Mouse (Mus musculus) thymus, postnatal 25 days (tissue): ENCODE results near the gene Epha7.

ENCODE experiments used
- DNase-seq: peaks from one replicate; pipeline ENCODE4 v3.0.0; 2022

The Epha7 gene

DNA sequence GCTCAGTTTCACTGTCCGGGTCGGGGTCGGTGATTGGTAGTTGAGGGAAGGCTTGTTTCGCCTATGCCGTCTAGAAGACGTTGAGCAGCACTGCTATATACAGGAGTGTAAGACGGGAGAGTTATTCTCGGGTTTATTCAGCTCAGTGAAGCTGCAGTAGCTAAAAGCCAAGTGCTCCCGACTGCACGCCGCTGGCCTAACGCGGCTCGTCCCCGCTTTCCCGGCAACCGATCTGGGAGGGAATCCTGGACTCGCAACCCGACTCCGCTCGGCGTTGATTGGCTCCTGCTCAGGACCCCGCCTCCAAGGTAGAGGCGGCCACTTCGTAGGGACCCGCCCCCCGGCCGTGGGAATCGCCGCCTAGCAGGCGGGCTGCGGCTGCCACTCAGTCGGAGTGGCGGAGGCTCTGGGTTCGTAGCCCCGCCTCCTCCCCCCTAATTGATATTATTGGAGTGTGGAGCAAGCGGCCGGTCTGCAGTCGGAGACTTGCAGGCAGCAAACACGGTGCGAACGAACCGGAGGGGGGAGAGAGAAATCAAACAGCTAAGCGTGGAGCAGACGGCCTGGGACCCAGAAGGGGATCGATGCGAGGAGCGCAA is at the start of gene Epha7:
Gene Epha7 (plus strand): TSS at position 441 of the 599 bp plus-strand sequence.
- peak; percentile 61 for DNase-seq

DNA sequence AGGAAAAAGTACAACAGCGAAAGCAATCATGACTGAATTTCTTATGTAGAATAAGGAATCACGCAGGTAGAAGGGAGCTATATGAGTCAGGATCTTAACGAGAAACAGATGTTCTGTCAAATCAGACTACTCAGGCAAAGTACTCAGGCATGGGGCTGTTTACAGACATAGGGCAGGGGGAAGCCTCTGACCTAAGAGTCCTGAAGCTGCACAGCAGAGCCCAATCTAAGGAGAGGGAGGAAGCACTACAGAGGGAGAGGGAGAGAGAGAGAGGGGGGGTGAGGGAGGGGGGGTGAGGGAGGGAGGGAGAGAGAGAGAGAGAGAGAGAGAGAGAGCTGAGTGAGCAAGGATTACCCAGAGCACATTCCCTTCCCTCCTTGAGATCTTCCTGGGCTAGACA is 29.0 kb upstream of the Epha7 start:
- no peak for DNase-seq

DNA sequence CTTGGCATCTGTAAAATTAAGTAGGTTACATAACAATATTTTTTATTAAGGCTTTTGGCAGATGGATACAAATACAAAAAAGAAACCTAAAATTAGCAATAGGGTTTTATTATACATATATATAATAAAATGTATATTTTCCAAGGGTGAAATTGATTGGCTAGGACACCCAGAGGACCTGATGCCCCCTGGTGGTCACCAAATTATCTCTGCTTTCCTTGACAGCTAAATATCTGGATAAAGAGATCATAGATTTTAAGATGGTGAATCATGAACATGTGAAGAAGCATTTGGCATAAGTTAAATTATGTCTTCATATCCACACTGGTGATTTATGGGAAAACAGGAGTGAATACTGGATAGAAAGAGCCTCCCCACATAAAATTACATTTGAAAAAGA is 4.1 kb upstream of the Epha7 start:
- DNase-seq: no peak

DNA sequence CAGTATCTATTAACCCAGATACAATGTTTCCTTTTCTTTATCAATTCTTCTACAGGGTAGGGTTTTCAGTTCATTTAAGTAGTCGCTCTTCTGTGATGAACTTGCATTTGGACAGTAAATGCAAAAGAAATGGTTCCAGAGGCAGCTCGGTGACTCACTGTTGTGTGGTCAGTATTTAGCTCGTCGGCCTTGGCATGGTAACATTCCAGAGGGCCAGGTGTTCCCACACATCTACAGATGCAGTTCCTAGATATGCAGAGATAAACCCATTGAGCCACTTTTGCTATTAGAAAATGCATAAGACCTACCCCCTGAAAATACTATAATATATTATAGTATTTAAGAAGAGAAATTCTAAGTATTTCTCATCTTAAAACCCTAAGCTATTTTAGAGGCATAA is 3.2 kb upstream of the Epha7 start:
- DNase-seq: no peak

DNA sequence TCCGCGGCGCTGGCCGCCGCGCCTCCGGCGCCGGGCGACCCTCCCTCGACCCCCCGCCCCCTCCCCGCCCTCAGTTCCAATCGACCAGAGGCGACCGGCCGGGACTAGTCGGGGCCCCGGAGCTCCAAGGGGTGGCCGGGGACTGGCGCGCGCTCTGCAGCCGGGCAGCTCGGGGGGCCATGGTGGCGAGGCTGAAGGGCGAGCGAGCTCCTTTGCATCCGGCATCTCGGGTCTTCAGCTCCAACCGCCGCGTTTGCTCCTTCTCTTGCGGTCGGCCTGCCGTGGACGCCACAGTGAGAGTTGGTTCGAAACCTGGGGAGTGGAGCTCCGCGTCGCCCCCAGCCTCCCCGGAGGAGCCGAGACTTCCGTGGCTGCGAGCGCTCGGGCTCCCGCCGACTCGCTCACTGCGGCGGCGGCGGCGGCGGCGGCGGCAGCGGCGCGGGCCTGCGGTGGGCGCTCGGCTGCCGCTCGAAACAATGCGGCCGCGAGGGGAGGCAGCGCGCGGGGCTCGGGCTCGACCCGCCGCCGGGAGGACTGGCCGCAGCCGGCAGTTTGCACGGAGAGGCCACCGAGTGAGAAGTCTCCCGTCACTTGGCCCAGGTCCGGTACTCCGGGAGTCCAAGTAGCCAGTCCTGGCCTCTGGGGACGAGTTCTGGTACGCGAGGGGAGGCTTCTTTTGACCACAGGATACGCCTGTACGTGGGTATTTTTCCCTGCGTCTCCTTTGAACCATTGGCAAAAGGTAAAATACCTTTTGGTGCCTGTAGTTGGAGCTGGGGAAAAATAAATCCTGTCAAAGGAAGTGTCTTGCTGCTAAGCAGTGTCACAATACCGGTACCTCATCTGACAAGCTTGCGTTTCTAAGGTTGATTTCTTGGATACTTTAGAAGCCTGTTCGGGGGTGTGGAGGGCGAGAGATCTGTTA is 882 bp downstream of the Epha7 start:
- DNase-seq: peak; percentile 6

DNA sequence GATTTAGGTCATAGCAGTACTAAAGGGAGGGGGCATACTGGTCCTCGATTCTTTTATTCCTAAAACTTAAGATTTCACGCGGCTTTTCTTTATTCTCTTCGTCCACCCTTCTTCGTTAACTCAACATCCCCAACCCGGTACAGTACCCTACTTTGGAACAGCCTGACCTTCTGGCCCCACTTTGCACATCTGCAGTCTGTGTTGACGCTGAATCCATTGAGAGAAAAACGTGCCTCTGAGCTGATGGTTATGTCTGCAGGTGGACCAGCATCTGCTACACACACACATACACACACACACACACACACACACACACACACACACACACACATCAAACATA is 1.5 kb downstream of the Epha7 start:
- DNase-seq: no peak

DNA sequence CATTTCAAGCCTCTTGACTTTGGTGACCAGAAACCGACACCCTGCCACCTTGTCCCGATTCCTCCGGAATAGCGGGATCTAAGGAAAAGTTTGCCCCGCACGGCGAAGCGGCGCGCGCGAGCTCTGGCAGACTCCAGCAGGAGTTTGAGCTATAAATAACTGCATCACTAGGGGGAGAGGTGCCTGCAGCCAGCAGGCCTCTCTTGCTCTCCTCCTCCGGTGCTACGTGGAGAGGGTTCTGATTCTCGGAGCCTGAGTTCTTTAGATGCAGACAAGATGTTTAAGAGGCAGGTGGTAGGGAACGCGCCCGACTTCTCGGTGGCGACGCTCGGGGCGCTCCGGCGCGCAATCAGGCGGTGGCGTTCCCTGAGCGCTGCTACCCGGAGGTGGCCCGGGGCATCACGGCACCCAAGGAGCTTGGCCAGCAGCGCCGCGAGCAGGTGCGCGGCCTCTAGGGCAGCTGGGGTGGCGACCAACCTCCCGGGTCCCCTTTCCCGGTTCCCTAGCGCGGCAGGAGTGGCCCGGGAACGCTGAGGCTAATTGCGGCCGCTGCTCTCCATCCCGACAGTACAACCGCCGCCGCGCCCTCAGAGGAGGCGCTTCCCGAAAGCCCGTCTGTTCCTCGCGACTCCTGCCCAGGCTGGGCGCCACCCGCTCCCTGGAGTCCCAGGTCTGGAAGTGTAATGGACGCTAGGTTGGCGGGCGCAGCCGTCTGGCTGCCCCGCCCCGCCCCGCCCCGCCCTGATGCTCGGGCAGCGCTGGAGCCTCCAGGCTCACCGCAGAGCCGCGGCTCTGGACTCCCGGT is 2.1 kb downstream of the Epha7 start:
- DNase-seq: peak; percentile 2

DNA sequence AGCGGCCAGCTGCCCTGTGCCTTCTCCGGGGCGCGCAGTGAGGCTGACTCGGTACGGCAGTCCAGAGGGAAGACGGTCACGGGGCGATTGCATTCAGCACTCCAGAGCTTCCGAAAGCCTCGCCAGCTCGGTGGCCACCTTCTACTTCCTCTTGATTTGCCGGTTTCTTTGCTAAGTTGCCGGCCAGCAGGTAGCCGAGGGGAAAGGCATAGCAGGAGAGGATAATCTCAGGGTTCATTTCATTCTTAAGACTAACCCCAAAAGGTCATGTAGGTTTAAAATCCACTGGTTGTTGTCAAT is 2.6 kb downstream of the Epha7 start:
- no peak for DNase-seq

DNA sequence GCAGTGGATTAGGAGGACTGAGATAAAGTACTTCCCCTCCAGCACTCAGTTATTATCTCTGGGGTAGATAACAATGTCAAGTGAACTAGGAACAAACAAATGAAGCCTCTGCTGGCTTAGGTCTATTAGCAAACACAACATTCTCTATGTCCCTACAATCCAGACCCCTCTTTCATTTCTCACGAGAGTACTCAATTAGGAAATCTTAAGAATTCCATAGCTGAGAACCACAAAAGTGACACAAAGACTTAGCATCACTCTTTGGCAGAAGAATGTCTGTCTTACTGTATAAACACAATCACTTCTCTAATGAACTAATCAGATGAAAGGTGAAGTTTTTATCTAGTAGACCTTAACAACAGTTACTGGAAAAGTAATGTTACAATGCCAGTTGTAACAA is 10.7 kb downstream of the Epha7 start:
- DNase-seq: no peak

DNA sequence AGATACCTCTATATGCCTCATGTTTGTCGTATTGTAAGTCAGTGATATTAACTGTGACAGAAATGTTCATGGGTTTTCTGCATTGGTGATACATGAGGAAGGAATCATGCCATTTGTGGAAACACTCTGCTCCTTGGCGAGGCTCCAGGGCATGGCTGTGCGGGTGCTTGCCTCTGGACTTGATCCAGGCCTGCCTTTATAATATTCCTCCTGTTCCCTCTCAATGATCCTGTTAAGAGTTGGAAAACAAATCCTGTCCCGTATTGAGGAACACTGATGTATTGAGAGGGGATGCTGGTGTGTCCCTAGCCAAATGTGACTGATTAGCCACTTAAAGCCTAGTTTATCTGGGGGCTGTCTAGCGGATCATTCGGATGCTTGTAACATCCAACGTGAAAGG is 11.7 kb downstream of the Epha7 start:
- no peak for DNase-seq

DNA sequence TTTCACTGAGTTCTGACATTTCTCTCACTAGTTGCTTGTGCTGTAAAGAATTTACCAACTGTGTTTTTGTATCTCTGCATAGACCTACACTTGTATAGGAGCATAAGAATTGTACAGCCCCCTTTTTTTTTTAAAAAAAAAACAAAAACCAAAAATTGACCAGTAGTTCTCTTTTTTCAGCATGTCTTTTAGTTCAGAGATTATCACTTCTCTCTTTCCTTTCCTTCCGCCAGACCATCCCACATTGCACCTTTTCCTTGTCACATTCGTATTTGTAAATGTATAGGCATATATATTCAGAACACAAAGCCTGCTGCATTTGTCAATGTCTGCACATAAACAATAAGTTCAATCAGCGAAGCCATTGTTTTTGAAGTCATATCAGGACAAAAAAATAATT is 24.7 kb downstream of the Epha7 start:
- DNase-seq: no peak

DNA sequence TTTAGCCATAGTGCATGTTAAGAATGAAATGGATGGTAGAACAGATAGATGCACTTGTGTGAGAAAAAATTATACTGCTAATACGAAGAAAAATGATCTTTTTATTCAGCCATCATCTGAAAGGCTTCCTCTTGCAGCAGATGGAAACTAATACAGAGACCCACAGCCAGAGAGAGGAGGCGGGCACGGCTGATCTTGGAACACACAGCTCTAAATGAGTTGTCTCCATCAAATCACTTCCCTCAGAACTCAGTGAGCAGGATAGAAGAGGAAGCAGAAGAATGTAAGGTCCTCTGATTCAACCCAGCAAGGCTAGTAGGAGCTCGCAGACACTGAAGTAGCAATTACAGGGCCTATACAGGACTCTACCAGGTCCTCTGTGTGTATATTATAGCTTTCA is 33.4 kb downstream of the Epha7 start:
- DNase-seq: no peak

DNA sequence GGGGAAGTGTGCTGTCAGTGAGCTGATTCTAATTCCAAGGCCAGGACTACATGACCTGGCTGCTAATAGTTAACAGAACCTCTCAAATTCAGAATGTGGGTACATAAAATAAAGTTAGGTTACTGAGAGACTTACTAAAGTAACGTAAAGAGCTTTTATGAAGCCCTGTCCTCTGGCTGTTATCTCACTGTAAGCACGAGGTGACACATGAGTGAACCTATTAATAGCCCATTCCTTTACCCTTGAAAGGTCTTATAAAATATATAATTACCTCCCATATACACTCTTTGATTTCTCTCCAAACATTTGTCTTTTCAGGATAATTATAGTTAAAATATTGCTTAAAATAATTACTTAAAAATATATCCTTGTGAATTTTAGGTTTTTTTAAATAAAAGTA is 37.5 kb downstream of the Epha7 start:
- no peak for DNase-seq

DNA sequence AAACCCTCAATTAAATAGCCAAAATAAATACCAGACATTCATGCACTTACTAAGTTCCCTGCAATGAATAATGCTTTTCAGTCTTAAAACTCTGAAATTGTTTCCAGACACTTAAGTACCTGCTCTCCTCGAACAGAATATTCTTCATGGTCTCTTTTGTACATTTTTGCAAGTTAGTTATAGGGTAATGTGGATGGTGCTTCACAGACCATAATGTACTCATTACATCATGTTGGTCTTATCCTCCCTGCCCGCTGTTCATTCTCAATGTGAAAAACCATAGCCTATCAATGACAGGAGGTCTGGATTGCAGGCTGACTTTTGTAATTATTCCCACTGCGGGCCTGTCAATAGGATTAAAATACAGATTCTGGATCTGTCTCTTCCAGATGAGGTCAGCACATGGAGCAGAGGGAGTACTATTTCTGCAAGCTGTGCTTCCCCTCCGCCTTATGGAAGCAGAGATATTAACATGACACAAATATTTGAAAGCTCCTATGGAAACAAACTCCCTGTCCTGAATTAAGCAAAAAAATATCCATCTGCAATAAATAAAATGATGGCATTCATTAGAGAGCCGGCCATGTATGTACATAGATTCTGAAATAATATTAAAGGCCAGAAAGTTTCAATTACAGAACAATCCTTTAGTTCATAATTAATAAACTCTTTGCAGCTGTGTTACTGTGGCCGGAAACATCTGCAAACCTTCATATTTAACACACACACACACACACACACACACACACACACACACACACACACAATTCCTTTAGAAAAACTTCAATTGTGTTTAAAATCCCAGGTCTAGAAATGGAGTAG is 50.1 kb downstream of the Epha7 start:
- DNase-seq: no peak

DNA sequence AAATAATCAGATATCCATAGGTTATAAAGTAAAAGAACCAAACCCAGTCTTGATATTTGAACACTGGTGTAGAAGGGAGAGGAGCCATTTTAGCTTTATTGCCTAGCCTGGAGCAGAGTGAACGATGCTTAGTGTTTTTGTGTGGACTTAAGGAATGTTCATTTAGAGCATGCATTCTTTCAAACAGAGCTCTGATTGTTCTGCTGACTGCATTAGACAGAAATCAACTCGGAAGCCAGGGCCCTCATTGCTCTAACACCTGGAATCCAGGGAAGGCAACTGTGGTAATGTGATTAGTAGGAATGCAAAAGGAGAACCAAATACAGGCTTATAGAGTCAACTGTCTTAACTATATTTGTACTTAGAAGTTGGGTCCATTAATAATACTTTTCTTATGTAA is 53.5 kb downstream of the Epha7 start:
- no peak for DNase-seq

DNA sequence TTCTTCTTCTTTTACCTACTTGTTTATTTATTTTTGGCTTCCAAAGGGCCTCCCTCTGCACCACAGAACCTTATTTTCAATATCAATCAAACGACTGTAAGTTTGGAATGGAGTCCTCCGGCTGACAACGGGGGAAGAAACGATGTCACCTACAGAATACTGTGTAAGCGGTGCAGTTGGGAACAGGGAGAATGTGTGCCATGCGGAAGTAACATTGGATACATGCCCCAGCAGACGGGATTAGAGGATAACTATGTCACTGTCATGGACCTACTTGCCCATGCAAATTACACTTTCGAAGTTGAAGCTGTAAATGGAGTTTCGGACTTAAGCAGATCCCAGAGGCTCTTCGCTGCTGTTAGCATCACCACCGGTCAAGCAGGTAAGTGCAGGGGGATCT is 58.7 kb downstream of the Epha7 start:
- DNase-seq: no peak

DNA sequence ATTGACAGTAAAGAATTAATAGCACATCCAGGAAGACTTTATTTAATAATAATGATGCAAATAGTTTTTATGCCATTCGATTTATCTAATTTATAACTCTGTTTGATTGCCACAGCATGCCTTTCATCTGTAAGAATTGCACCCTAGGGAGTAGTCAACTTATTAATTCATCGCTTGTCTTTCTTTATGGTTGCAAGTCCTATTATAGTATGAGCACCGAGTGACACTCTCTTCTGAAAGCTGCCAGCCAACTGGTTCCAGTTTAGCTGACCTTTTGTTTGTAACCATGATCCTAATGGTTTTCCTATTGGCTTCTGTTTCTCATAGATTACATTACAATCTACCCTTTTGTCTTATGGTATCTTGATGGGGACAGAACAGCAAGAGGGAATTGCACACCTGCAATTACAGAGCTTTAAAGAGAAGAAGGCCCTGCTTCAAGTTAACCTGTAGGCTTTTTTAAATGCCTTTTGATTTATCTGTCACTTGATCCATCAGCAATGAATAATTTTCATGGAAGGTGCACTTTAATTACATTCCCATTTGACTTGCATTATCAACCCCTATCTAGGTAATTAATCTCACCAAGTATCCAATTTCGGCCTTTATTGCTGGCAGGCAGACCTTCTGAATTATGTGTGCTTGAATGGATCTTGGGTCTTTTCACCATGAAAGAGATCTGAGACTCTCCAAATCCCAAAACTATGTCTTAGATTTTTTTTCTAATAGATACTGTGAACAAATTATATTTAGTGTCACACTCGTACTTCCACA is 68.5 kb downstream of the Epha7 start:
- DNase-seq: no peak

DNA sequence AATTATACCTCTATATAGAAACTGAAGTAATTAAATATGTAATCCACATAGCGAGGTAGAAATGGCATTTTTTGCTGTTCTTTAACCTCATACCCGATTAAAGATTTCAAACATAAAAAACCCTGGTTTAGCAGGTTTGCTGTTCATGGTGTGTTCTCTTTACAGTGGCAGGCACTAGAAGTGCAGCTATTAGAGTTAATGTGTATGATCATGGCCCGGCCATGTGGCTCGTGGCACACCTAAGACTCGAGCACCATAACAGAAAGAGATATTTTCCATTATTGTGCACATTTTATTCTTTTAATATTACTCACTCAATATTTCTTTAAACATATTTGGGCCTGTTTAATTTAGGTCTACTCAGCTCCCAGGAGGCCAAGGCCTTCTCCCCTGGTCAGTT is 76.7 kb downstream of the Epha7 start:
- no peak for DNase-seq

DNA sequence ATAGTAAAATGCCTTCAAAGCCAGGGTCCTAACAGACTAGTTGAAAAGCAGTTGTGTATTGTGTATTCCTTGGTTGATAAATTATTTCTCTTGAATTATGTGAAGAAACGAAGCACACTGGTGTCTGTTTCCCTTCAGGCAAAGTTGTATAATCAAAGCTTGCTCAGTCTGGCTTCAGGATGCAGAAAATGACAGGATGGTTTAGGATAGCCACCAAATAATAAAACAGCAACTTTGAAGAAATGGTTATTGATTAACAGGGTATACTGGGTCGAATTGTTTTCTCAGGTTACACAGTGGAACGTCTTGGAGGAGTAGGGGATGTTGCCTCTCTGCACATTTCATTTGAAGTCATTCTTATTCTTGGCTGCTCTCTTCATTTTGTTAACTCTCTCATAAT is 77.2 kb downstream of the Epha7 start:
- no peak for DNase-seq

DNA sequence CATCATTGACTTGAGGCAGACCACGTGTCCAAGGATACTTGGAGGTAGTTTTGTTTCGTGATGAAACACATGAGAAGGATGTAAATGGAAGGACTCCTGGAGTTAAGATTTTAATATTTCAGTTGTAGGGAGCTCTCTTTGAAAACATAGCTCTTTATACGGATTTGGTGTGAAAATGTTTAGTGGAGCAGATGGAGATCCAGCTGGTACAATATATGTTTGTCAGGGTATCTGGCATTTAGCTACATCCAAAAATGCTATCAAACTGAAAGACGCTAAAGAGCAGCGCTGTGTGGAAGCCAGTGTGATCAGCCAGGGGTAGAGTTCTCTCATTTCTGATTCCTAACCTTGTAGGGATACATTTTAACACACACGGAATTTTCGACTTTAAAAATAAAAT is 82.5 kb downstream of the Epha7 start:
- no peak for DNase-seq

DNA sequence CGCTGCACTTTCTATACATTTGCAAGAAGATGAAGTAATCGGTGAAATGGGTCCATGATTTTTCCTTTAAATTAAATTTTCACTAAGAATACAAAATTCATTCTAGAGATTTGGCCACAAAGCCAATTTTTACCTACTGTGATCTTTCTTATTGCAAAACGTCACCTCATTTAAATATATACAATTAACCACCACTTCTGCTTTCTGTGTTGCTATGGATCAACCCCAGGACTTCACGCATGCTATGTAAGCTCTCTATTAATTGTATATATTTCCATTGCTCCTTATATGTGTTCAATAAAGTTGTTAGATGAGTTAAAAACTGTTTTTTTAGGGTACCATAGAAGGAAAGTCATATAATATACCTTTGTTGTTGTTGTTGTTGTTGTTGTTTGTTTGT is 86.4 kb downstream of the Epha7 start:
- DNase-seq: no peak

DNA sequence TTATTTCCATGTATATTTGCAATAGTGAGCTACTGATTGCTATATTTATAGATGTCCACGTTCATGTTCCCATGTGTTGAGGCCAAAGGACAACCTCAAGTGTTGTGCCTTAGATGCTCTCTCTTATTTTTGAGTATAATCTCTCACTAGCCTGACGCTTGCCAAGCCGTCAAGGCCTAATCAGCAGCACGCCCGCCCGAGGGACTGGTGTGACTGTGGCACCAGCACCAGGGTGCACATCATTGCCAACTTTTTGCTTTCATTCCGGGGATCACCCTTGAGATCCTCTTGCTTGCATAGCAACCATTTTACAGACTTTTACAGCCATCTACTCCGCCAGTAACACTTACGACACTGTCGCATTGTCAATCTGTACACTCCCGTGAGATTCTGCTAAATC is 86.9 kb downstream of the Epha7 start:
- no peak for DNase-seq

DNA sequence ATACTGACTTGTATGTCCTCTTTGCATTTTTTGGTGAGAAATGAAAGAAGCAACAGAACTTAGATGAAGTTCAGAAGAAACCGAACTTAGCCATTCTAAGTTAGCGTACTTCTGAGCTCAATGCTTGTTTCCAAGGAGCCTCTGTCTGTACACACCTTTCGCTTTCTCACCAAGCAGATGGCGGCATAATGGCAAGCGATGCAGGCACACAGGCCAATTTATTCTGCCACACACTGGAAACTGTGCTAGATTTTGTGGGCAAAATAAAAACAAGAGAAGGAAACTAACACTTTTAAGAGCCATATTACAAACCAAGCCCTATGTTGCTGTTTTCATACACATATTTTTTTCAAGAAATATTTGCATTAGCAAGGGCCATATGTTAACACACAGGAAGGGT is 88.6 kb downstream of the Epha7 start:
- DNase-seq: no peak
